Mouse (Mus musculus) hindbrain, embryonic 11.5 days (tissue): Measurements from ENCODE around the gene Dip2c. TPM values are rescaled to one million over a fixed set of nuclear protein-coding genes. Genes with fewer than 3 reads are reported as not detected.

Source experiments
- ATAC-seq: fragments of 200-750 bp; cut with Nextera tagmentation; 2 replicates; pipeline ENCODE4 v1.8.0; 2017; ENCODE audit warnings: mild to moderate bottlenecking, moderate TSS enrichment, moderate library complexity; ENCODE audit not compliant: low FRiP score
- DNase-seq: peaks from one replicate; pipeline ENCODE4 v3.0.0-alpha.2; 2015; ENCODE audit warnings: low spot score
- H3K27ac ChIP-seq: fragments of 300-500 bp; sonication (generic); 2 replicates; pipeline ENCODE4 v1.5.1; 2014; ENCODE audit warnings: mild to moderate bottlenecking, low read depth, low read length
- H3K27me3 ChIP-seq: fragments of 300-500 bp; sonication (generic); 2 replicates; pipeline ENCODE4 v1.6.1; 2014; ENCODE audit warnings: mild to moderate bottlenecking, low read length, moderate library complexity, mixed read lengths; ENCODE audit not compliant: control insufficient read depth, insufficient read depth
- H3K36me3 ChIP-seq: fragments of 300-500 bp; sonication (generic); 2 replicates; pipeline ENCODE4 v1.6.1; 2014; ENCODE audit warnings: mild to moderate bottlenecking, low read length, moderate library complexity, mixed read lengths; ENCODE audit not compliant: control insufficient read depth, insufficient read depth
- H3K4me1 ChIP-seq: fragments of 300-500 bp; sonication (generic); replicated peaks from 2 replicates; pipeline ENCODE4 v1.6.1; 2014; ENCODE audit warnings: low read length, mixed read lengths; ENCODE audit not compliant: control insufficient read depth, insufficient read depth
- H3K4me2 ChIP-seq: fragments of 300-500 bp; sonication (generic); replicated peaks from 2 replicates; pipeline ENCODE4 v1.6.1; 2014; ENCODE audit warnings: mild to moderate bottlenecking, low read depth, low read length
- H3K4me3 ChIP-seq: fragments of 300-500 bp; sonication (generic); 2 replicates; pipeline ENCODE4 v1.5.1; 2014; ENCODE audit warnings: low read depth, low read length
- H3K9ac ChIP-seq: fragments of 300-500 bp; sonication (generic); 2 replicates; pipeline ENCODE4 v1.6.1; 2014; ENCODE audit warnings: low read depth, low read length
- H3K9me3 ChIP-seq: fragments of 300-500 bp; sonication (generic); 2 replicates; pipeline ENCODE4 v1.6.1; 2016; ENCODE audit warnings: low read length; ENCODE audit not compliant: control insufficient read depth
- whole genome bisulfite sequencing: fragments of 180-500 bp; shearing (Covaris S2); extraction: QIAGEN DNeasy Blood & Tissue Kit; methylation state at CpG from one replicate; pipeline ENCODE4 v1.1.7; 2014; 5-methylcytosine and 5-hydroxymethylcytosine counted together
- polyA plus RNA-seq: library from polyadenylated mRNA; unstranded; fragments of >200 nt; fragmentation: Nextera tagmentation; extraction: Ambion mirVana; gene quantifications from 2 replicates; pipeline ENCODE4 v1.2.1, GENCODE M21; 2014

Dip2c gene
- polyA plus RNA-seq, 1 experiment from 2014 or later: 9.4 TPM

- Histone ChIP-seq H3K27ac (no peak overlapping the region), H3K4me3 (no peak overlapping the region), H3K4me2 (no peak overlapping the region), H3K4me1 (no peaks in the 10 kb centered on the region), H3K9ac (no peak overlapping the region), H3K9me3 (no peaks in the 10 kb centered on the region), H3K36me3 (no peaks in the 10 kb centered on the region), H3K27me3 (no peaks in the 10 kb centered on the region)
- DNase-seq (peak; percentile 79), ATAC-seq (no peak; the same call in 1 of the 2 replicates)
- 52% methylated on average over 1 of the region's 1 CpGs for WGBS
Measured at GRCm38 (mm10) chr13:9467216-9467615, 190.9 kb downstream of the Dip2c start.

GRCm38 (mm10) chr13:9473383-9473782 lies 197.1 kb downstream of the Dip2c start:
- DNase-seq (no peak), ATAC-seq (no peak)
- H3K27me3 ChIP-seq: no peaks in the 10 kb centered on the region
- no peaks in the 10 kb centered on the region for H3K36me3 ChIP-seq
- H3K4me1 ChIP-seq: no peaks in the 10 kb centered on the region
- H3K4me2 ChIP-seq: no peak overlapping the region
- WGBS: 90% methylated on average over 1 of the region's 1 CpGs
- no peak overlapping the region for H3K27ac ChIP-seq
- H3K9ac ChIP-seq: no peak overlapping the region
- H3K9me3 ChIP-seq: no peaks in the 10 kb centered on the region
- H3K4me3 ChIP-seq: no peak overlapping the region

GRCm38 (mm10) chr13:9481722-9482121 lies 205.4 kb downstream of the Dip2c start:
- 92% methylated on average over 1 of the region's 1 CpGs for WGBS
- H3K27ac ChIP-seq: no peak overlapping the region
- no peaks in the 10 kb centered on the region for H3K9me3 ChIP-seq
- H3K9ac ChIP-seq: no peak overlapping the region
- ATAC-seq (no peak), DNase-seq (no peak)
- no peak overlapping the region for H3K4me3 ChIP-seq
- H3K4me1 ChIP-seq: no peaks in the 10 kb centered on the region
- no peak overlapping the region for H3K4me2 ChIP-seq
- no peaks in the 10 kb centered on the region for H3K27me3 ChIP-seq
- no peaks in the 10 kb centered on the region for H3K36me3 ChIP-seq

GRCm38 (mm10) chr13:9489696-9490095 lies 213.4 kb downstream of the Dip2c start:
- Histone ChIP-seq H3K4me3 (no peak overlapping the region), H3K27me3 (no peaks in the 10 kb centered on the region), H3K9me3 (no peaks in the 10 kb centered on the region), H3K4me2 (no peak overlapping the region), H3K9ac (no peak overlapping the region), H3K27ac (no peak overlapping the region), H3K4me1 (no peaks in the 10 kb centered on the region), H3K36me3 (no peaks in the 10 kb centered on the region)
- ATAC-seq: no peak
- no peak for DNase-seq
- WGBS: 96% methylated on average over 3 of the region's 3 CpGs

- H3K36me3 ChIP-seq: no peaks in the 10 kb centered on the region
- no peak overlapping the region for H3K9ac ChIP-seq
- WGBS: 64% methylated on average over 21 of the region's 21 CpGs
- no peaks in the 10 kb centered on the region for H3K27me3 ChIP-seq
- ATAC-seq: no peak
- H3K4me3 ChIP-seq: no peak overlapping the region
- H3K4me1 ChIP-seq: no peaks in the 10 kb centered on the region
- no peak overlapping the region for H3K4me2 ChIP-seq
- H3K27ac ChIP-seq: no peak overlapping the region
- peak; percentile 3 for DNase-seq
- H3K9me3 ChIP-seq: no peaks in the 10 kb centered on the region
Measured at GRCm38 (mm10) chr13:9494726-9495125, 218.4 kb downstream of the Dip2c start.

- Histone ChIP-seq H3K36me3 (no peaks in the 10 kb centered on the region), H3K4me1 (no peaks in the 10 kb centered on the region), H3K9ac (no peak overlapping the region), H3K4me2 (no peak overlapping the region), H3K9me3 (no peaks in the 10 kb centered on the region), H3K27ac (no peak overlapping the region), H3K4me3 (no peak overlapping the region), H3K27me3 (no peaks in the 10 kb centered on the region)
- no peak for ATAC-seq
- no peak for DNase-seq
- WGBS: 74% methylated on average over 6 of the region's 6 CpGs
Measured at GRCm38 (mm10) chr13:9504118-9504856, 228.0 kb downstream of the Dip2c start.

GRCm38 (mm10) chr13:9538556-9538955 lies 262.2 kb downstream of the Dip2c start:
- no peaks in the 10 kb centered on the region for H3K27me3 ChIP-seq
- DNase-seq (no peak), ATAC-seq (no peak)
- H3K4me1 ChIP-seq: no peaks in the 10 kb centered on the region
- H3K36me3 ChIP-seq: no peaks in the 10 kb centered on the region
- no peaks in the 10 kb centered on the region for H3K9me3 ChIP-seq
- no peak overlapping the region for H3K4me2 ChIP-seq
- H3K4me3 ChIP-seq: no peak overlapping the region
- no peak overlapping the region for H3K27ac ChIP-seq
- H3K9ac ChIP-seq: no peak overlapping the region

GRCm38 (mm10) chr13:9547698-9548344 lies 271.5 kb downstream of the Dip2c start:
- 17% methylated on average over 9 of the region's 9 CpGs for WGBS

GRCm38 (mm10) chr13:9562099-9562498 lies 285.8 kb downstream of the Dip2c start:
- Histone ChIP-seq H3K4me1 (no peaks in the 10 kb centered on the region), H3K4me3 (no peak overlapping the region), H3K9me3 (no peaks in the 10 kb centered on the region), H3K36me3 (no peaks in the 10 kb centered on the region), H3K9ac (no peak overlapping the region), H3K27me3 (no peaks in the 10 kb centered on the region), H3K4me2 (no peak overlapping the region), H3K27ac (no peak overlapping the region)
- ATAC-seq (no peak), DNase-seq (no peak)
- 97% methylated on average over 1 of the region's 1 CpGs for WGBS

More at GRCm38 (mm10) chr13:9547698-9548344, 271.5 kb downstream of the Dip2c start:
- Histone ChIP-seq H3K9me3 (no peaks in the 10 kb centered on the region), H3K36me3 (no peaks in the 10 kb centered on the region), H3K9ac (no peak overlapping the region), H3K4me2 (no peak overlapping the region), H3K4me1 (no peaks in the 10 kb centered on the region), H3K27ac (no peak overlapping the region), H3K4me3 (no peak overlapping the region), H3K27me3 (no peaks in the 10 kb centered on the region)
- no peak for DNase-seq
- no peak for ATAC-seq
